Mouse (Mus musculus): Measurements from ENCODE around the gene Ece2. TPM values are rescaled to one million over a fixed set of nuclear protein-coding genes. Genes with fewer than 3 reads are reported as not detected.
A peak's percentile ranks its signal among the peaks of the same experiment; 100 is the strongest.

The Ece2 gene
- polyA plus RNA-seq, 1 experiment from 2014 or later, result 11.2 TPM

MicroRNA genes within 50 kb of the gene (microRNA counts, 519-probe panel; counts per million panel counts)
- 3,051 counts per million, percentile 34 among the panel's probes with 10 or more counts for microRNA mmu-miR-1224

Small RNA genes lying within 50 kb of the gene (microRNA-seq; reads per million reads assigned to microRNA genes)
- 27.0 reads per million, percentile 34 among the genes with 10 or more reads in this experiment for gene Mir1224

Other genes starting within 250 kb of the Ece2 start
- gene Abcc5, start 203.4 kb upstream of the Ece2 start, polyA plus RNA-seq (2015; fragmentation: Nextera tagmentation; extraction: Ambion mirVana), result 142 and 143 TPM in 2 replicates
- 99.5 and 100 TPM in 2 replicates for gene Eif2b5, start 131.0 kb upstream of the Ece2 start, polyA plus RNA-seq (2015; fragmentation: Nextera tagmentation; extraction: Ambion mirVana)
- gene Dvl3, start 112.8 kb upstream of the Ece2 start, polyA plus RNA-seq (2015; fragmentation: Nextera tagmentation; extraction: Ambion mirVana), result 40.7 and 43.5 TPM in 2 replicates
- gene Ap2m1, start 94.3 kb upstream of the Ece2 start, polyA plus RNA-seq (2015; fragmentation: Nextera tagmentation; extraction: Ambion mirVana), result 1,101 and 1,130 TPM in 2 replicates
- gene Abcf3, start 81.3 kb upstream of the Ece2 start, polyA plus RNA-seq (2015; fragmentation: Nextera tagmentation; extraction: Ambion mirVana), result 81.2 and 85.0 TPM in 2 replicates
- gene Vwa5b2, start 40.4 kb upstream of the Ece2 start, polyA plus RNA-seq (2015; fragmentation: Nextera tagmentation; extraction: Ambion mirVana), result 13.1 and 14.1 TPM in 2 replicates
- 13.4 and 15.1 TPM in 2 replicates for gene Eef1akmt4, start 18.2 kb upstream of the Ece2 start, polyA plus RNA-seq (2015; fragmentation: Nextera tagmentation; extraction: Ambion mirVana)
- not detected in 2 replicates for gene Gm49333, start 18.2 kb upstream of the Ece2 start, polyA plus RNA-seq (2015; fragmentation: Nextera tagmentation; extraction: Ambion mirVana)
- gene Alg3, start 18.1 kb upstream of the Ece2 start, polyA plus RNA-seq (2015; fragmentation: Nextera tagmentation; extraction: Ambion mirVana), result 41.3 and 43.3 TPM in 2 replicates
- gene Camk2n2, start 8.5 kb upstream of the Ece2 start, polyA plus RNA-seq (2015; fragmentation: Nextera tagmentation; extraction: Ambion mirVana), result 23.1 and 24.9 TPM in 2 replicates
- gene Psmd2, start 21.8 kb downstream of the Ece2 start, polyA plus RNA-seq (2015; fragmentation: Nextera tagmentation; extraction: Ambion mirVana), result 363 and 367 TPM in 2 replicates
- gene Eif4g1, start 38.5 kb downstream of the Ece2 start, polyA plus RNA-seq (2015; fragmentation: Nextera tagmentation; extraction: Ambion mirVana), result 150 and 151 TPM in 2 replicates
- gene Fam131a, start 63.4 kb downstream of the Ece2 start, polyA plus RNA-seq (2015; fragmentation: Nextera tagmentation; extraction: Ambion mirVana), result 32.7 and 35.1 TPM in 2 replicates
- gene Polr2h, start 87.8 kb downstream of the Ece2 start, polyA plus RNA-seq (2015; fragmentation: Nextera tagmentation; extraction: Ambion mirVana), result 83.5 and 93.7 TPM in 2 replicates
- 30.2 and 31.1 TPM in 2 replicates for gene Clcn2, start 87.9 kb downstream of the Ece2 start, polyA plus RNA-seq (2015; fragmentation: Nextera tagmentation; extraction: Ambion mirVana)
- 5.7 and 6.4 TPM in 2 replicates for gene Chrd, start 103.3 kb downstream of the Ece2 start, polyA plus RNA-seq (2015; fragmentation: Nextera tagmentation; extraction: Ambion mirVana)
- 0.88 and 1.1 TPM in 2 replicates for gene Thpo, start 104.7 kb downstream of the Ece2 start, polyA plus RNA-seq (2015; fragmentation: Nextera tagmentation; extraction: Ambion mirVana)